Mouse (Mus musculus): Measurements from ENCODE around the gene Lrrc4.

DNA sequence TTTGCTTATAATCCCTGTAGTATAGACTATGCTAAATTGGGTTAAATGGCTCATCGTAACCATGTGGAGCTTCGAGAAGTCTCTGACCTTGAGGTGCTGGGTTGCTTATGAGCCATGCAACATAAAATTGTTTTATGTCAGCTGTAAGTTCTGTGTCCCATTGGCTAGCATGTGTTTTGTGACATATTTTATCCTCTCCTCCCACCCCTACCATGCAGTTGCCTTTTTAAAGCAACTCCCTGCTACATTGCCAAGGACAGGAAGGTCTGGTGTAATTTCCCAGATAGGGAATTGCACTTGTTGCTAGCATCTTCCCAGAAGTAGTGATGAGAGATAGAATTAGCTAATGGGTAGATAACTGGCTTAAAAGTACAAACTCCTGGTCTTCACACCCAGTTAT is 31.7 kb downstream of the Lrrc4 start:
- no peak for TF ChIP-seq POLR2A (IDR thresholded peaks at IDR 0.05; ENCODE audit: extremely low read depth, insufficient read depth, low read length)
- no peak for TF ChIP-seq CTCF (IDR thresholded peaks at IDR 0.05; ENCODE audit: low read depth, low read length)

Measured in liver, adult 2 months (tissue).